Mouse (Mus musculus) liver, postnatal 0 days (tissue): ENCODE measurements around the gene Arglu1. TPM values are rescaled to one million over a fixed set of nuclear protein-coding genes. Genes with fewer than 3 reads are reported as not detected.

Experiments
- ATAC-seq: fragments of 200-750 bp; cut with Nextera tagmentation; 2 replicates; pipeline ENCODE4 v1.8.0; 2017; ENCODE audit warnings: mild to moderate bottlenecking, moderate library complexity
- DNase-seq: peaks from one replicate; pipeline ENCODE4 v3.0.0-alpha.2; 2016
- H3K27ac ChIP-seq: fragments of 300-500 bp; sonication (generic); 2 replicates; pipeline ENCODE4 v1.5.1; 2014; ENCODE audit warnings: antibody characterized with exemption, moderate library complexity, mild to moderate bottlenecking, low read depth
- H3K27me3 ChIP-seq: fragments of 300-500 bp; sonication (generic); 2 replicates; pipeline ENCODE4 v1.6.1; 2014; ENCODE audit warnings: low read length, control low read depth, mixed read lengths; ENCODE audit not compliant: insufficient read depth
- H3K36me3 ChIP-seq: fragments of 300-500 bp; sonication (generic); replicated peaks from 2 replicates; pipeline ENCODE4 v1.6.1; 2014; ENCODE audit warnings: mild to moderate bottlenecking, control low read depth, low read length, moderate library complexity, mixed read lengths; ENCODE audit not compliant: insufficient read depth
- H3K4me1 ChIP-seq: fragments of 300-500 bp; sonication (generic); 2 replicates; pipeline ENCODE4 v1.6.1; 2014; ENCODE audit warnings: antibody characterized with exemption, mild to moderate bottlenecking, control low read depth; ENCODE audit not compliant: insufficient read depth
- H3K4me2 ChIP-seq: fragments of 300-500 bp; sonication (generic); 2 replicates; pipeline ENCODE4 v1.6.1; 2014; ENCODE audit warnings: low read depth, mild to moderate bottlenecking, low read length, moderate library complexity, mixed read lengths
- H3K4me3 ChIP-seq: fragments of 300-500 bp; sonication (generic); 2 replicates; pipeline ENCODE4 v1.5.1; 2014; ENCODE audit warnings: low read depth, low read length
- H3K9ac ChIP-seq: fragments of 300-500 bp; sonication (generic); replicated peaks from 2 replicates; pipeline ENCODE4 v1.6.1; 2014; ENCODE audit warnings: mild to moderate bottlenecking, moderate library complexity
- H3K9me3 ChIP-seq: fragments of 300-500 bp; sonication (generic); 2 replicates; pipeline ENCODE4 v1.6.1; 2016; ENCODE audit warnings: mild to moderate bottlenecking, control low read depth, low read length, mixed read lengths
- CTCF ChIP-seq: sonication (generic); IDR thresholded peaks from 2 replicates; pipeline ENCODE4 v1.5.1; 2016; ENCODE audit warnings: antibody characterized with exemption, low read depth
- EP300 ChIP-seq: IDR thresholded peaks from 2 replicates; pipeline ENCODE4 v1.6.1; 2016; ENCODE audit warnings: antibody characterized with exemption, low read depth, mild to moderate bottlenecking
- WGBS: fragments of 180-500 bp; shearing (Covaris S2); extraction: QIAGEN DNeasy Blood & Tissue Kit; methylation state at CpG from one replicate; pipeline ENCODE4 v1.1.7; 2014; ENCODE audit not compliant: insufficient replicate concordance; 5-methylcytosine and 5-hydroxymethylcytosine counted together
- polyA plus RNA-seq: library from polyadenylated mRNA; unstranded; fragments of >200 nt; fragmentation: Nextera tagmentation; extraction: Ambion mirVana; gene quantifications from 2 replicates; pipeline ENCODE4 v1.2.1, GENCODE M21; 2015

The Arglu1 gene
- polyA plus RNA-seq, 1 experiment from 2014 or later, result 43.2 TPM

- Histone ChIP-seq H3K4me1 (no peaks in the 10 kb centered on the region), H3K9ac (no peak overlapping the region), H3K4me2 (no peak overlapping the region), H3K9me3 (no peaks in the 10 kb centered on the region), H3K36me3 (no peaks in the 10 kb centered on the region), H3K4me3 (no peak overlapping the region), H3K27me3 (no peaks in the 10 kb centered on the region), H3K27ac (no peak overlapping the region)
- TF ChIP-seq EP300, result no peak
- no peak for TF ChIP-seq CTCF
- ATAC-seq (no peak), DNase-seq (no peak)
- WGBS, result 67% methylated on average over 7 of the region's 7 CpGs
Observed at GRCm38 (mm10) chr8:8648686-8649085, 41.6 kb downstream of the Arglu1 start.

- DNase-seq, result no peak
- no peak for TF ChIP-seq CTCF
- no peak for TF ChIP-seq EP300
- Histone ChIP-seq H3K36me3 (no peaks in the 10 kb centered on the region), H3K9ac (no peak overlapping the region), H3K4me3 (no peak overlapping the region), H3K4me1 (no peaks in the 10 kb centered on the region), H3K4me2 (no peak overlapping the region), H3K9me3 (no peaks in the 10 kb centered on the region), H3K27me3 (no peaks in the 10 kb centered on the region), H3K27ac (no peak overlapping the region)
- whole genome bisulfite sequencing, result 72% methylated on average over 7 of the region's 7 CpGs
- no peak for ATAC-seq
Observed at GRCm38 (mm10) chr8:8647824-8648223, 42.5 kb downstream of the Arglu1 start.

- H3K9me3 ChIP-seq, result no peaks in the 10 kb centered on the region
- 67% methylated on average over 3 of the region's 3 CpGs for WGBS
- H3K4me2 ChIP-seq, result no peak overlapping the region
- TF ChIP-seq EP300 (no peak), CTCF (no peak)
- no peak overlapping the region for H3K27ac ChIP-seq
- DNase-seq, result no peak
- H3K4me3 ChIP-seq, result no peak overlapping the region
- H3K36me3 ChIP-seq, result no peaks in the 10 kb centered on the region
- no peak overlapping the region for H3K9ac ChIP-seq
- ATAC-seq, result no peak
- H3K4me1 ChIP-seq, result no peaks in the 10 kb centered on the region
- no peaks in the 10 kb centered on the region for H3K27me3 ChIP-seq
Observed at GRCm38 (mm10) chr8:8647319-8647718, 43.0 kb downstream of the Arglu1 start.

- DNase-seq (no peak), ATAC-seq (no peak)
- H3K36me3 ChIP-seq, result no peaks in the 10 kb centered on the region
- H3K4me2 ChIP-seq, result no peak overlapping the region
- H3K9ac ChIP-seq, result no peak overlapping the region
- H3K9me3 ChIP-seq, result no peaks in the 10 kb centered on the region
- no peak for TF ChIP-seq CTCF
- no peak for TF ChIP-seq EP300
- H3K27ac ChIP-seq, result no peak overlapping the region
- H3K4me3 ChIP-seq, result no peak overlapping the region
- WGBS, result 79% methylated on average over 11 of the region's 11 CpGs
- no peaks in the 10 kb centered on the region for H3K4me1 ChIP-seq
- H3K27me3 ChIP-seq, result no peaks in the 10 kb centered on the region
Observed at GRCm38 (mm10) chr8:8644160-8644915, 46.0 kb downstream of the Arglu1 start.

- Histone ChIP-seq H3K9ac (no peak overlapping the region), H3K27me3 (no peaks in the 10 kb centered on the region), H3K4me2 (no peak overlapping the region), H3K4me3 (no peak overlapping the region), H3K4me1 (no peaks in the 10 kb centered on the region), H3K36me3 (no peaks in the 10 kb centered on the region), H3K9me3 (no peaks in the 10 kb centered on the region), H3K27ac (no peak overlapping the region)
- DNase-seq, result no peak
- no peak for ATAC-seq
- 57% methylated on average over 4 of the region's 4 CpGs for WGBS
- TF ChIP-seq EP300 (no peak), CTCF (no peak)
Observed at GRCm38 (mm10) chr8:8640264-8640588, 50.1 kb downstream of the Arglu1 start.

GRCm38 (mm10) chr8:8639569-8640263 is 50.6 kb downstream of the Arglu1 start:
- H3K4me1 ChIP-seq, result no peaks in the 10 kb centered on the region
- no peaks in the 10 kb centered on the region for H3K36me3 ChIP-seq
- H3K27me3 ChIP-seq, result no peaks in the 10 kb centered on the region
- no peak overlapping the region for H3K9ac ChIP-seq
- no peaks in the 10 kb centered on the region for H3K9me3 ChIP-seq
- TF ChIP-seq EP300, result no peak
- TF ChIP-seq CTCF, result no peak
- no peak overlapping the region for H3K27ac ChIP-seq
- WGBS, result 64% methylated on average over 8 of the region's 8 CpGs
- H3K4me3 ChIP-seq, result no peak overlapping the region
- ATAC-seq, result no peak
- no peak overlapping the region for H3K4me2 ChIP-seq
- DNase-seq, result no peak
